Mouse (Mus musculus): Measurements from ENCODE around the gene Hint1. TPM values are rescaled to one million over a fixed set of nuclear protein-coding genes. Genes with fewer than 3 reads are reported as not detected.
A peak's percentile ranks its signal among the peaks of the same experiment; 100 is the strongest.
"Not testable (repeated sequence)": the region's sequence is repeated elsewhere in the genome, so short reads cannot be mapped to it uniquely, and the experiment has no call there.

The Hint1 gene
- 100 to 1,000 TPM; 304 to 309 TPM for total RNA-seq (2021)

DNA sequence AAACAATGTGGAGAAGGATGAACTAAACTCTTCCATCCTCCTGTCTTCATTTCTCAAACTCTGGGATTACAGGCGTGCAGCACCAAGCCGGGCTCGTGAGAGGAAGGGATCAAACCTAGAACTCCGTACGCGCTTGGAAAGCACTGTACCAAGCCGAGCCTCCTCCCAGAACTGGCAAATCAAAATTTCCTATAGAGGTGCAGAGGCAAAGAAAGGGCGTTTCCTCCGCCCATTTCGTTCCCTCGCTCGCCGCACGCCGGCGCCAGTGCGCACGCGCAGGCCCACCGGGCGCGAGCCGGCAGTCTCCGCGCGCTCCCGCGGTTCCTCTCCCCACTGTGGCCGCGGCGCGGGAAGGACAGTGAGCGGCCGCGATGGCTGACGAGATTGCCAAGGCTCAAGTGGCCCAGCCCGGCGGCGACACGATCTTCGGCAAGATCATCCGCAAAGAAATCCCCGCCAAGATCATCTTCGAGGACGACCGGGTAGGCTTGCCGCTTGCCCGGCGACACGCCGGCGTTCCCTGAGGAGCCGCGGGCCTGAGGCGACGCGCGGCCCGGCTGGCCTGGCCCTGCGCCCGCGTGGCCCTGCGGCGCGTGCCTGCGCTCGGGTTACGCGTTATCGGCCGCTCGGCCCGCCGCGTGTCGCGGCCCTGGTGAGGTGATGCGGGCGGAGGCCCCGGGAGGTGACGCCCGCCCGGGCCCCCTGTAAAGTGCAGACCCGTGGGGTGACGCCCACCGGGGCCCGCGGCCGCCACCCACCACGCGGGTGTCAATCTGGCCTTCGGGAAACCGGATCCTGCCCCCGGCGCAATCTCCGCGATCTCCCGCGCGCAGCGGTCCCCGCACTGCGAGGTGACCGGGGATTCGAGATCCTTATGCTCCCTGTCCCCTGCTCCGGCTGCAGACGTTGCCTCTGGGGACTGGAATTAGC lies at the start of gene Hint1:
Gene Hint1, plus strand, starts transcription at position 265 of the 930 bp plus-strand sequence.
- intact Hi-C loops (cut with DNase I): no loop called here
- peak; percentile 95 for DNase-seq

GRCm38 (mm10) chr11:54817449-54817848 lies 48.7 kb upstream of the Hint1 start:
- no peak for DNase-seq
- intact Hi-C loops (cut with DNase I): no loop called here

DNA sequence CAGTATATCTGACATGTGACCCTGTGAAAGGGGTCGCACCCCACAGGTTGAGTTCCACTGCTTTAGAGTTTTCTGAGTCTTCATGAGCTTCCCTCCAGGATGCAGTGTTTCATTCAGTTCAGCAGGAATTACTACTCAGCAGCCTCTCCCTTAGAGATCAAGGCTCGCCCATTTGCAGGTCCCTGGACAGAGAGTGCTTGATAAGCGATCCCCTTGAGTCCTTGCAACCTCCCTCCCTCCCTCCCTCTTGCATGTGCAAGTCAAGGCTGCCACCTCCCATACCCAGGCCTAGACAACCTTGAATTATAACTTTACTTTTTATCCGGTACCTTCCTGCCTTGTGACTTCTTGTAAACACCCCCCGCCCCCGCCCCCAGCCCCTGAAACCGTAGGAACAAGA lies 46.7 kb upstream of the Hint1 start:
- DNase-seq: no peak
- intact Hi-C loops (cut with DNase I): no loop called here

DNA sequence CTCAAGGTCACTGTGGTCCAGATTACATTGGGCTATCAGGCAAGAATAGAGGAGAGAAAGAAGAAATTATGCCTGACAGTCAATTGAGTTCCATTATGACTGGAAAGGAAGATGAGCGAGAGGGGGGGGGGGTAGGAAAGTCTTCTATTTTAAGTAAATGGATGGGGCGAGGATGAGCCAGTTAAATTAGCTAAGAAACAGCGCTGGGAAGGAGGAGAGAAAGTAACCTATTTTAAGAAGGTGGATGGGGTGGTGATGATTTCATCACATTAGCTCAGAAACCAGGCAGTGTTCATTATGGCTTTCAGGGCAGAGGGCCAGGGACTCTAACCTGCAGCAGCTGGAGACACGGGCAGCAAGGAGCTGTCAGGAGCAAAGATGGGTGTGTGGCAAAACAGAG lies 42.7 kb upstream of the Hint1 start:
- intact Hi-C loops (cut with DNase I): no loop called here
- no peak for DNase-seq

DNA sequence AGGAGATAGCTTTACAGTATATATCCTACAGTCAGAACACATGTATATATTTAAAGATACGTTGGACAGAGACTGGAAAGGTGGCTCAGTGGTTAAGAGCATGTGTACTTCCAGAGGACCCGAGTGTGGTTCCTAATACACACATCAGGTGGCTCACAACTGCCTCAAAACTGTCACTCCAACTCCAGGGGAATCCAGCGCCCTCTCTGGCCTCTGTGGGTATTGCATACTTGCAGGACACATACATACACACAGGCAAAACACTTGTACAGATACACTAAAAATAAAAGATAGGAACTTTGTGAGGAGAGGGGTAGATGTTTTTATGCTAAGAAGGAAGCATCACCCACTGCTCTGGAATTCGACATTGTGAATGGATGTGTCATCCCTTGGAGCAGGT lies 40.4 kb upstream of the Hint1 start:
- intact Hi-C loops (cut with DNase I): no loop called here
- no peak for DNase-seq

DNA sequence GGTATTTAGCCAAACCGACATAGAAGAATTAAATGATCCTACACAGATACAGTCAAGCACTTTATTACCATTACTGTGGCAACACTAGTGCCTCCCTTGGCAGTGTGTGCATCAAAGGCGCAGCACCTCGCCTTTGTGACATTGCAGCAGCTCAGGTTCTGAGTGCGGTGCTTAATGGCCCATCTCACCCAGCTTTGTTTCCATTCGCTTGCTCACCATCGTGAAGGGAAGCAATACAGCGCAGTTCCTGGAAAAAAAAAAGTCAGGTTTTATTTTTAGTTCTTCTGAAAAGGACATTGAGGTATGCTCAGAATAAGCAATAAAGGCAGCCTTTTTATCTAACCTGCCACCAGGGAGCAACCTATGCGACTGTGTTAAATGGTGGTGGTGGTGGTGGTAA lies 39.4 kb upstream of the Hint1 start:
- no peak for DNase-seq
- intact Hi-C loops (cut with DNase I): no loop called here

DNA sequence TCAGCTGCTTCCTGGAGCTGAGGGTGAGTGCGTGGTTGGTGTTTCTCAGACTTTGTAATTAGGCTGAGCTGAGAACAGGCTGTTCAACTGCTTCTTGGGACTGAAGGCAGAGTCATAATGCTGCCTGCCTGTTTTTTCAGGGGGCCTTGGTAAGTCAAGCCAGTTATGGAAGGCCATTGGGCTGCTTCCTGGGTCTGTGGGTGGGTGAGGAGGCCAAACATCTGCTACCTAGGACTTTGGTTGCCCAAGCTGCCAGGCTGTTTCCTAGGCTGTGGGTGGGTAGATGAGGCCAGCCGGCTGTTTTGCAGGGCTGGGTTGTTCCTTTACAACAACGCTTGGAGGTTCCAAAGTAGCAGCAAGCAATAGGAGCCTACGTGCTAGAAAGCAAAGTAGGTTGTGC lies 32.4 kb upstream of the Hint1 start:
- no peak for DNase-seq

GRCm38 (mm10) chr11:54834596-54834995 lies 31.6 kb upstream of the Hint1 start:
- intact Hi-C loops (cut with DNase I): no loop called here
- no peak for DNase-seq

More for the DNA sequence above, 32.4 kb upstream of the Hint1 start:
- intact Hi-C loops (cut with DNase I): no loop called here

DNA sequence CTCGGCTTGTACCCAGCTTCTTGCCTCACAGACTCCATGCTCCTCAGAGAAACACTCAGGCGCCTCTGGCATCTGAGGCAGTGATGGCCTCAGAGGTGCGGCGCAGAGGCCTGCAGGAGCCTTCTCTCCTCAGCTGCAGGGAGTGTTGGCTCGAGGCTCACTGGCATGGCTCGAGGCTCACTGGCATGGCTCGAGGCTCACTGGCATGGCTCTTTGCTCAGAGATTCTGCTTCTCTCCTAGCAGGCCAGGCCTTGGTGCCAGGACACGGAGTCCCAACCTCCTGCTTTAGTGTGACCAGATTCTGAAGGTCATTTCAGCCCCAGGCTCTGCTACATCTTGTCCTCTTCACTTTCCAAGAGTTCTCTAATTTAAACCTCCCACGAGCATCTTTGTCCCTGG lies 30.1 kb upstream of the Hint1 start:
- DNase-seq: no peak
- intact Hi-C loops (cut with DNase I): no loop called here

- intact Hi-C loops (cut with DNase I): no loop called here
- DNase-seq: no peak
Measured at GRCm38 (mm10) chr11:54839696-54840095, 26.5 kb upstream of the Hint1 start.

DNA sequence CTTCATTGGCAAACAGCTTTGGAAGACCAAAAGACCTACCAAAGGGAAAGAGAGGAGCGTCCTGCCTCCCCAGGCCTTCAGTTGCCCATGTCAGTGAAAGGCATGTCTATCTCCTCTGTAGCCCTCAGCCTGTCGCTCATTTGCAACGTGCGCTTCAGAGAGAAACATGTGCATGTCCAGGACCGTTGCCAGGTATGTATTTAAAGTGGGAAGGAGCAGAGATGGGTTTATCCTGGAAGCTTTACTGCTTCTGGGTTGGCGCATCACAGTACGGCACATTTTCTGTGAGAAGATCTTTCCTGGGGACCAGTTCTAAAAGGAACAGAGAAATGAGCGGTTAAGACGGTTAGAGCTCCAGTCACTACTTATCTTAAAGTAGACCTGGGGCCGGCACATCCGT lies 25.3 kb upstream of the Hint1 start:
- DNase-seq: no peak
- intact Hi-C loops (cut with DNase I): no loop called here

GRCm38 (mm10) chr11:54844424-54844823 lies 21.8 kb upstream of the Hint1 start:
- intact Hi-C loops (cut with DNase I): no loop called here
- DNase-seq: peak in 1 of 2 experiments; percentile 17

GRCm38 (mm10) chr11:54844959-54845358 lies 21.2 kb upstream of the Hint1 start:
- intact Hi-C loops (cut with DNase I): loop anchor here (5.0 kb wide), 1 partner anchor 58 kb away; the partner anchor contains the start of gene Cdc42se2
- DNase-seq: peak in 1 of 2 experiments; percentile 25

- peak in 1 of 2 experiments; percentile 39 for DNase-seq
- intact Hi-C loops (cut with DNase I): loop anchor here (5.0 kb wide), 1 partner anchor 58 kb away; the partner anchor contains the start of gene Cdc42se2
Measured at GRCm38 (mm10) chr11:54845470-54846442, 20.4 kb upstream of the Hint1 start.

GRCm38 (mm10) chr11:54849961-54850758 lies 16.0 kb upstream of the Hint1 start:
- intact Hi-C loops (cut with DNase I): loop anchor here (5.0 kb wide), 1 partner anchor 63 kb away; the partner anchor contains the start of gene Cdc42se2

GRCm38 (mm10) chr11:54851656-54852055 lies 14.5 kb upstream of the Hint1 start:
- intact Hi-C loops (cut with DNase I): no loop called here
- DNase-seq: no peak

More at GRCm38 (mm10) chr11:54849961-54850758, 16.0 kb upstream of the Hint1 start:
- DNase-seq: no peak

GRCm38 (mm10) chr11:54858880-54859279 lies 7.3 kb upstream of the Hint1 start:
- intact Hi-C loops (cut with DNase I); DNase-seq: not testable (repeated sequence)

- intact Hi-C loops (cut with DNase I): loop anchor here (2.0 to 5.0 kb wide), 2 partner anchors 73 to 297 kb away; partner anchors contain the start of gene Cdc42se2
- DNase-seq: no peak
Measured at GRCm38 (mm10) chr11:54859322-54860165, 6.6 kb upstream of the Hint1 start.

Measured in heart, postnatal 10 days (tissue).